Mouse (Mus musculus): ENCODE results near the gene Copb2. TPM values are rescaled to one million over a fixed set of nuclear protein-coding genes. Genes with fewer than 3 reads are reported as not detected.
A peak's percentile ranks its signal among the peaks of the same experiment; 100 is the strongest.

Gene Copb2
- 10 to 100 TPM; 85.2 to 91.7 TPM for polyA plus RNA-seq (2017; shearing (Covaris generic))

DNA sequence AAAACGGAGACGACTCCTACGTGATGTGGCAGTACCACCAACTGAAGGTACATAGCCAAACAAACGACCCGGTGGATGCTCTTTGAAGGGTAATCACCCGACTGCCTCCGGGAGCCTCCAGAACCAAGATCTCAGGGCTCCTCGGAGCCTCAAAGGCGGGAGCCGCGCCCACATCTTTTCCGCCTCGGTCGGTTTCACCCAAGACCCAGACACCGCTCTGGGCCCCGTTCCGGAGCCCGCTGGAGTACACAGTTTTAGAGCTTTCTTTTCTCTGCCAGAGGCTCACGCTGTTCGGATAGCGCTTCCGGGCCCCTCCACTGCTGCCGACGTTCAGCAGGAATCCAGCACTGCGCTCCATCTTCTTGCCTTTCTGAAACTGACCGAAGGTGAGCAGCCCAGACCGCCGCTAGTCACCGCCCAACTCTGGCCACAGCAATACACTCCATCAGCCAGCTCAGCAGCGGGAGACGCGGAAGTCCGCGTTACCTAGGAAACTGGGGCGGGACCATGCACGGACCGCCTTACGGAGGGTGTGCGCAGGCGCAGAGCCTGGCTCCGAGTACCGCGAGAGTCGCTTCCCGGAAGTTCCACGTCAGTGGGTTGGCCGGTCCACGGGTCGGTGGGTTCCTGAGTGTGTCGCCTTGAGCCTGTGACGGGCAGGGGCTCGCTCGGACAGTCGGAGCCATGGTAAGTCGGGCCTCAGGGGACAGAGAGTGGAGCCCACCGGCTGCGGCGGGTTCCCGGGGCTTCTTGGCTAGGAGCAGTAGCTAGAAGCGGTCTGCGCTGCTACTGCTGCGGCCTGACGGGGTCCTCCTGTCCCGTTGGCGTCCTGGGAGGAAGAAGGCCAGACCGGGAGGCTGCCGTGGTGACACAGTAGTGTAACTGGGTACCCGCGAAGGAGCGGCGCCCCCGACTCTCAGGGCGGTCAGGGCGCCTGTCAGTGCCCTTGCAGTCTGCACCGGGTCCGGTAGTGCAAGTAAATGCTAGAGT lies at the start of gene Copb2:
Copb2 (plus strand) TSS at position 585 of the 990 bp plus-strand sequence.
- ATAC-seq: peak; percentile 96

- no peak for ATAC-seq
These were observed 39.6 kb upstream of the Copb2 start for GRCm38 (mm10) chr9:98523872-98524271.

GRCm38 (mm10) chr9:98524786-98525542 lies 38.6 kb upstream of the Copb2 start:
- no peak for ATAC-seq

GRCm38 (mm10) chr9:98525543-98525924 lies 38.0 kb upstream of the Copb2 start:
- ATAC-seq: no peak

- ATAC-seq: no peak
These were observed 36.3 kb upstream of the Copb2 start for GRCm38 (mm10) chr9:98527226-98527625.

DNA sequence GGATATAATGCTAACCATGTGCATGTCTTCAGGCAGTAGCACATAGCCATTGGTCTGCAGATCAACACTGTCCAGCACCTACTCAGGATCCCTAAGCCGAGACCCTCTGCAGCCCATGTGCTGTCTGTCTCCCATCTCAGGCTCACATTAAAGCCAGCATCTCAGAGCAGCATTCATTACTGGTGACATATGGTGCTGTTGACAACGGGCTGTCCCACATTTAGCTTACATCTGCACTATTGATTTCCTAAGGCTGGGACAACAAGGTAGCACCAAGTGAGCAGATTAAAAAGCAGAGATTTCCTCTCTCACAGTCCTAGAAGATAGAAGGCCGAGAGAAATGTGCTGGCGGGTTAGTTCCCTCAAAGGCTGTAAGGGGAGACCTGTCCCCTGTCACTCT lies 33.7 kb upstream of the Copb2 start:
- no peak for ATAC-seq

DNA sequence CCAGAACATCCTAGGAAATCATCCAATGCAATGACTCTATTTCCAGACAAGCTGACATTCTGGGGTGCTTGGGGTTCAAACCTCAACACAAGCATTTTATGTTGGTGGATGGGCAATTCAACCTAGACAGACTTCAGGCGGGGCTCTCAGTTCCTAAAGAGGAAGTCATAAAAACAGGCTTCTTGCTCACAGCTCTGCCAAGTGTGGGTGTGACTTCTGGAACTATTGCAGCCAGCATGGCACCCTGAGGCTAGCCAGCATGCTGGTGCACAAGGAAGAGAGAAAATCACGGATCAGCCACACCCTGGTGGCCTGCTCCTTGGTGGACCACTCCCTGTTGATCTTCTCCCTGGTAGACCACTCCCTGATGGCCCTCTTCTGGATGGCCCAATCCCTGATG lies 32.5 kb upstream of the Copb2 start:
- no peak for ATAC-seq

- no peak for ATAC-seq
These were observed 28.7 kb upstream of the Copb2 start for GRCm38 (mm10) chr9:98534675-98535280.

GRCm38 (mm10) chr9:98535763-98536162 lies 27.8 kb upstream of the Copb2 start:
- ATAC-seq: no peak

- no peak for ATAC-seq
These were observed 25.4 kb upstream of the Copb2 start for GRCm38 (mm10) chr9:98538017-98538712.

- ATAC-seq: no peak
These were observed 24.7 kb upstream of the Copb2 start for GRCm38 (mm10) chr9:98538713-98539360.

- ATAC-seq: no peak
These were observed 19.5 kb upstream of the Copb2 start for GRCm38 (mm10) chr9:98544042-98544441.

DNA sequence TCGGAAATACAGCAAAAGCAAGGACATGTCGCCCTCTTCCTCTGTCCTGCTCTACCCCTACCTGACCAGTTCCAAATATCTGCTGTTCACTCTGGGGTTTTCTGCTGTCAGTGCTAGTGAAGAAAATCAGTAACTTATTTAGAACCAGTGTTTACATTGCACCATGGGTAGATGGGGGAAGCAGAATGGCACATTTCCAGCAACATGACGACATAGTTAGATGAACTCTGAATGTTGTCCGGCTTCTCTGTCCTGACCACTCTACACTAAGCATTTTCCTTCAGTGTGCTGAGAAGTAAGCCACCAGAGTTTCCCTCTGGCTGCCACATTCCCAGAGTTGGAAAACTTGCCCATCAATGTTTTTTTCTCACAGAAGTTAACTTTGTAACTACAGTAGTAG lies 20.3 kb downstream of the Copb2 start:
- ATAC-seq: no peak

DNA sequence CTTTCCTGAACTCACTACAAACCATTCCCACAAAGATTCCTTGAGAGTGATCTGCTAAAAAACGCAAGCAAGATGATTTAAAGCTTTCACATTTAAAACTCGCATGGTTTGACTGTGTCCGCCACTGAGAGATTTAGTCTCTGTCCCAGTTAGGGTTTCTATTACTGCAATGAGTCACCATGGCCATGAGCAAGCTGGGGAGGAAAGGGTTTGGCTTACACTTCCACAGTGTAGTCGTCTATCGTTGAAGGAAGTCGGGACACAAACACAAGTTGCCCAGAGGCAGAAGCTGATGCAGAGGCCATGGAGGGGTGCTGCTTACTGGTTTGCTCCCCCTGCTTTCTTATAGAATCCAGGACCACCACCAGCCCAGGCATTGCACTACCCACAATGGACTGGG lies 36.6 kb downstream of the Copb2 start:
- no peak for ATAC-seq

GRCm38 (mm10) chr9:98601156-98601836 lies 37.8 kb downstream of the Copb2 start, which contains the start of gene Mrps22:
Gene Mrps22, minus strand, starts transcription at chr9:98601660.
- peak; percentile 100 for ATAC-seq

GRCm38 (mm10) chr9:98601837-98602359 lies 38.4 kb downstream of the Copb2 start:
- no peak for ATAC-seq

DNA sequence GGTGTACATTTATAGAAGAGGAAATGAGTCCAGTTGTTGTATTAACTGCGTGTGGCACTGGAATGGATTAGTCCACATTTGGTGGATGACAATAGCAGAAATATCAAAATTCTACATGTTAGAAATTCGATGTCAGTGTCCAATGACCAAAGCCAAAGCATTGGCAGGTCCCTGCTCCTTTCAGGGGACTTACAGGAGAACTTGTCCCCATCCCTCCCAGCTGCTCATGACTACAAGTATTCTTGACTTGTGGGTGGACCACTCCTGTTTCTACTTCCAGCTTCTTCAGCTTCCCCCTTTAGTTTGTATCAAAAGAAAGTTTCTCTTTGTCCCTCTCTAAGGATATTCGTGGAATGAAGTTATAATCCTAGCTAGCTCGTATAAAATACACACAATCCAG lies 41.4 kb downstream of the Copb2 start:
- ATAC-seq: no peak

GRCm38 (mm10) chr9:98628480-98628879 lies 65.0 kb downstream of the Copb2 start:
- ATAC-seq: no peak

DNA sequence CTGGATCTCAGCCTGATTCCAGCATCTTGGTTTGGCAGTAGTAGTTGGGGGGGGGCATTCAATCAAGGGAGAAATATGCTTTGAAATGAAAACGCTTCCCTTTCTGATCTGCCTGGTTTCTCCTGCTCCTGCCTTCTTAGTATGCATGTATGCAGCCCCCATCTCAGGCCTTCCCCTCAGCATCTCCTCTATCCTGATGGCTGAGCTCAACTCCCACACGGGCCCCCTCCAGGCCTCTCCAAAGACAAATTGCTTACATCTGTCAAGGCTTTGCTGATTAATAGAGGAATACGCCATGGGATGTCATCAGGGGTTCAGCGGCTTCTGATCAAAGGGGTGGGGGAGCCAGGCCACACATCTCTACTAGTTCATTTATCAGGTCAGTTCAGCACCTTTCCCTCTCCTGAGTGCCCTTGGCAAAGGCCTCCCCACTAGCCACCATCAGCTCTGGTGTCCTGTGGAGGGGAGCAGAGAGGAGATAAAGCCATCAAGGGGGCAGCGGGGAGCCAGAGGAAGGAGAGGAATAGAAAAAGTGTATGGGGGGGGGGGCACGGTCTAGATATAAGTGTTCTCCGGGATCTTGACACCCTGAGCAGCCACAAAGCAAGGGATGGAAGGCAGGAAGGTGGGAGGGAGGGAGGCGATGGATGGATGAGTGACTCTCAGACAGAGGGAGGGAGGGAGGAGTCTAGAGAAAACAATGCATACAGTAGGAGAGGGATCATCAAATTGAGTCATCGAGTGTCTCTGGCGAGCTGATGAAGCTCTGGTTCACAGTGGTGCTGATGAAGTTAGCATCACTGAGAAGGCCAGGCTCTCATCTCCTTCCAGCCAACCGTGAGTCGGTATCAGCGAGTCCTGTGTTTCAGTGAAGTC lies 70.0 kb downstream of the Copb2 start:
- ATAC-seq: no peak

Measured in activated CD4-positive, CD25-positive, alpha-beta regulatory T cell, adult 4 months (primary cell).